Mouse (Mus musculus) hindbrain, postnatal 0 days (tissue): ENCODE measurements around the gene Smo. TPM values are rescaled to one million over a fixed set of nuclear protein-coding genes. Genes with fewer than 3 reads are reported as not detected.
A peak's percentile ranks its signal among the peaks of the same experiment; 100 is the strongest.

Experiments
- ATAC-seq: fragments of 200-750 bp; cut with Nextera tagmentation; 2 replicates; pipeline ENCODE4 v1.8.0; 2017; ENCODE audit warnings: mild to moderate bottlenecking, moderate TSS enrichment, moderate library complexity
- DNase-seq: peaks from one replicate; pipeline ENCODE4 v3.0.0-alpha.2; 2015; ENCODE audit warnings: low spot score
- H3K27ac ChIP-seq: fragments of 300-500 bp; sonication (generic); 2 replicates; pipeline ENCODE4 v1.5.1; 2014; ENCODE audit warnings: mild to moderate bottlenecking
- H3K27me3 ChIP-seq: fragments of 300-500 bp; sonication (generic); 2 replicates; pipeline ENCODE4 v1.6.1; 2014; ENCODE audit warnings: low read length, mixed read lengths; ENCODE audit not compliant: insufficient read depth
- H3K36me3 ChIP-seq: fragments of 300-500 bp; sonication (generic); 2 replicates; pipeline ENCODE4 v1.6.1; 2014; ENCODE audit warnings: low read length, mixed read lengths; ENCODE audit not compliant: insufficient read depth
- H3K4me1 ChIP-seq: fragments of 300-500 bp; sonication (generic); 2 replicates; pipeline ENCODE4 v1.6.1; 2014; ENCODE audit warnings: antibody characterized with exemption, low read length, mixed read lengths; ENCODE audit not compliant: insufficient read depth
- H3K4me2 ChIP-seq: fragments of 300-500 bp; sonication (generic); 2 replicates; pipeline ENCODE4 v1.6.1; 2014; ENCODE audit warnings: low read depth, mild to moderate bottlenecking, low read length, moderate library complexity, mixed read lengths
- H3K4me3 ChIP-seq: fragments of 300-500 bp; sonication (generic); 2 replicates; pipeline ENCODE4 v1.5.1; 2014; ENCODE audit warnings: low read length
- H3K9ac ChIP-seq: fragments of 300-500 bp; sonication (generic); replicated peaks from 2 replicates; pipeline ENCODE4 v1.6.1; 2014; ENCODE audit warnings: mild to moderate bottlenecking, low read length, moderate library complexity, mixed read lengths
- H3K9me3 ChIP-seq: fragments of 300-500 bp; sonication (generic); 2 replicates; pipeline ENCODE4 v1.6.1; 2016; ENCODE audit warnings: low read length, mixed read lengths
- CTCF ChIP-seq: IDR thresholded peaks from 2 replicates; pipeline ENCODE4 v1.5.1; 2016; ENCODE audit warnings: antibody characterized with exemption, control low read depth, low read depth
- WGBS: fragments of 180-500 bp; shearing (Covaris S2); extraction: QIAGEN DNeasy Blood & Tissue Kit; methylation state at CpG from one replicate; pipeline ENCODE4 v1.1.7; 2014; 5-methylcytosine and 5-hydroxymethylcytosine counted together
- polyA plus RNA-seq: library from polyadenylated mRNA; unstranded; fragments of >200 nt; fragmentation: Nextera tagmentation; extraction: Ambion mirVana; gene quantifications from 2 replicates; pipeline ENCODE4 v1.2.1, GENCODE M21; 2015
- total RNA-seq: library from RNA; depleted of rRNA; stranded (reverse); fragments of >200 nt; gene quantifications from 2 replicates; pipeline ENCODE4 v1.2.3, GENCODE M21; 2014

The Smo gene
- total and polyA plus RNA-seq, 2 experiments from 2014 or later: 12.8 to 74.3 TPM

DNA sequence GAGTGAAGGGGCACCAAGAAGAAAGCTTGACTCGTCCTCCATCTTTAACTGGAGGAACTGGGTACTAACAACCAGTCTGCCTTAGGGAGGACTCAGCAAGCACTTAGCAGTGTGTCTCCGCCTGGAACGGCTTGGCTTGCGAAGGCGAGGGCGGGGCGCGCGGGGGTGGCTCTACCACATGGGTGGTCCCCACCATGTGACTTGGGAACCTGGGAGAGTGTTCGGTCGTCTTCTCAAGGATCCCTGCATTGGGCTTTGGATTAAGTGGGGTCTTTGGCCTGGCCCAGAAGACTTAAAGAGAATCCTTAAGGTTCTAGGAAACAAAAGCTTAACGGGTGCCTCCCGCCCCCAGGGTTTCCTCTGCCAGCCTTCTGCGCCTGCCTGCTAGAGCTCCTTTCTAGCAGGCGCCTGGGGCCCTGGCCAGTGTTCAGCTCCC, 16.4 kb upstream of the Smo start:
- peak; percentile 73 for ATAC-seq

GRCm38 (mm10) chr6:29721890-29722289, 13.4 kb upstream of the Smo start:
- H3K27ac ChIP-seq: no peak overlapping the region
- no peak for DNase-seq
- H3K36me3 ChIP-seq: no peaks in the 10 kb centered on the region
- no peaks in the 10 kb centered on the region for H3K9me3 ChIP-seq
- TF ChIP-seq CTCF: no peak
- peaks cover 24% of the 10 kb centered on the region for H3K4me1 ChIP-seq
- WGBS: 84% methylated on average over 2 of the region's 2 CpGs
- no peak overlapping the region for H3K9ac ChIP-seq
- H3K27me3 ChIP-seq: no peaks in the 10 kb centered on the region
- H3K4me3 ChIP-seq: no peak overlapping the region
- no peak overlapping the region for H3K4me2 ChIP-seq
- ATAC-seq: no peak

More for the DNA sequence above, 16.4 kb upstream of the Smo start:
- WGBS: 7% methylated on average over 15 of the region's 15 CpGs
- Histone ChIP-seq H3K36me3 (no peaks in the 10 kb centered on the region; the same call in 1 of the 2 replicates), H3K27ac (peak overlapping the region; percentile 75), H3K9ac (peak overlapping the region; percentile 19), H3K4me3 (peak overlapping the region; percentile 30), H3K9me3 (no peaks in the 10 kb centered on the region), H3K4me1 (peaks cover 24% of the 10 kb centered on the region), H3K4me2 (peak overlapping the region; percentile 56), H3K27me3 (no peaks in the 10 kb centered on the region)
- peak; percentile 63 for DNase-seq
- no peak for TF ChIP-seq CTCF

GRCm38 (mm10) chr6:29726576-29727200, 8.6 kb upstream of the Smo start:
- Histone ChIP-seq H3K9me3 (no peaks in the 10 kb centered on the region), H3K4me1 (no peaks in the 10 kb centered on the region), H3K9ac (no peak overlapping the region), H3K36me3 (no peaks in the 10 kb centered on the region), H3K4me3 (no peak overlapping the region), H3K27ac (no peak overlapping the region), H3K4me2 (no peak overlapping the region), H3K27me3 (no peaks in the 10 kb centered on the region)
- DNase-seq (no peak), ATAC-seq (no peak)
- WGBS: 58% methylated on average over 1 of the region's 1 CpGs
- TF ChIP-seq CTCF: no peak

DNA sequence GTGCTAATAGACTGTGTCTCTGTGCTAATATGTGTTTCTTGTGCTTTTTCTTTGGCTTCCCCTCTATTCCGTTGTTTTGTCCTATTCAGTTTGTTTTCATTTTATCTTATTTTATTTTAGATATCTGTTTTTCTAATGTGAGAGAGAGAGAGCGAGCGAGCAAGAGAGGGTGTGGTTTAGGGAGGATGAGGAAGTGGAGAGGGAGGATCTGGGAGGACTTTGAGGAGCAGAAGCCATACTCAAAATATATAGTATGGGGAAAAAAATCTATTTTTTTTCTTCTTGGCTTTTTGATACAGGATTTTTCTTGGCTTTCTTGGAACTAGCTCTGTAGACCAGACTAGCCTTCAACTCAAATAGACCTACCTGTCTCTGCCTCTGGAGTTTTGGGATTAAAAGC, 7.3 kb upstream of the Smo start:
- DNase-seq: no peak
- no peak for TF ChIP-seq CTCF
- H3K36me3 ChIP-seq: no peaks in the 10 kb centered on the region
- H3K4me1 ChIP-seq: no peaks in the 10 kb centered on the region
- WGBS: 85% methylated on average over 3 of the region's 3 CpGs
- H3K9ac ChIP-seq: no peak overlapping the region
- no peak overlapping the region for H3K27ac ChIP-seq
- H3K9me3 ChIP-seq: no peaks in the 10 kb centered on the region
- no peak overlapping the region for H3K4me2 ChIP-seq
- H3K27me3 ChIP-seq: no peaks in the 10 kb centered on the region
- no peak overlapping the region for H3K4me3 ChIP-seq
- ATAC-seq: no peak

DNA sequence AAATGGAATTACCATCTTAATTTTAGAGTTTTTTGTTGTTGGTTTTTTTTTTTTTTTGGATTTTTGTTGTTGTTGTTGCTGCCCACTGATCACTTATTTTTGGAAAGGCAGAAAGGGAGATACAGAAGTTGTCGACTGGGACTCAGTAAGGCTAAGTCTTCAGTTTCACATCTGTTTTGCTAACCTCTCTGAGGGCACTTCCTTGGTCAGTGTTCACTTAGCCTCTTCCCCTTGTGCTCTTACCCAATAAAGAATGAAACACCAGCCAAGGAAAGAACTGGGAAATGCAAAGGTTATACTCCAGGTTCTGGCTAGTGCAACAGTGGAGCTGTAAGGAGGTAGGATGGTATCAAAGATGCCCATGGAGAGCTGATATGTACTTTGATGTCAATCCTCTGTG, 5.8 kb upstream of the Smo start:
- no peak overlapping the region for H3K4me3 ChIP-seq
- ATAC-seq (no peak), DNase-seq (no peak)
- no peak overlapping the region for H3K9ac ChIP-seq
- H3K36me3 ChIP-seq: no peaks in the 10 kb centered on the region
- H3K27me3 ChIP-seq: no peaks in the 10 kb centered on the region
- 88% methylated on average over 1 of the region's 1 CpGs for WGBS
- H3K9me3 ChIP-seq: no peaks in the 10 kb centered on the region
- TF ChIP-seq CTCF: no peak
- H3K4me2 ChIP-seq: no peak overlapping the region
- H3K27ac ChIP-seq: no peak overlapping the region
- H3K4me1 ChIP-seq: no peaks in the 10 kb centered on the region

GRCm38 (mm10) chr6:29735689-29736451, 567 bp downstream of the Smo start:
- Histone ChIP-seq H3K4me3 (peak overlapping the region; percentile 84), H3K27me3 (no peaks in the 10 kb centered on the region), H3K9ac (peak overlapping the region; percentile 82), H3K9me3 (no peaks in the 10 kb centered on the region), H3K36me3 (no peaks in the 10 kb centered on the region), H3K27ac (peak overlapping the region; percentile 93), H3K4me2 (peak overlapping the region; percentile 96), H3K4me1 (no peaks in the 10 kb centered on the region)
- under 1% methylated on average over 64 of the region's 75 CpGs for WGBS
- no peak for TF ChIP-seq CTCF
- DNase-seq: peak; percentile 69
- ATAC-seq: peak; percentile 75
